Mouse (Mus musculus) testis, postnatal 14 days (tissue): ENCODE results near the gene Olfr465-ps1.

ENCODE experiments used
- DNase-seq: peaks from one replicate; pipeline ENCODE4 v3.0.0; 2021; ENCODE audit warnings: low spot score

The Olfr465-ps1 gene

GRCm38 (mm10) chr13:65137789-65138188 is at the start of gene Olfr465-ps1:
Gene Olfr465-ps1 (plus strand): TSS chr13:65138089.
- no peak for DNase-seq

DNA sequence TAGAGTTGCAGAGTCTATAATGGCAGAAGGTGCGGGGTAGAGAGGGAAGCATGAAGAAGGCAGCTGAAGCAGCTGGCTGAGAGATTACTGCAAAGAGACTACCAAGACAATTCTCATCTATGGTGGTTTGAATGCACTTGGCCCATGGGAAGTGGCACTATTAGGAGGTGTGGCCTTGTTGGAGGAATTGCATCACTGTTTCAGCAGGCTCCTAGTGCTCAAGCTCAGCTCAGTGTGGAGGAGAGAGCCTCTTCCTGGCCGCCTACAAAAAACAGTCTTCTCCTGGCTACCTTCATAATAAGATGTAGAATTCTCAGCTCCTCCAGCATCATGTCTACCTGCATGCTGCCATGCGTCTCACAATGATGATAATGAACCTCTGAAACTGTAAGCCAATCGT is 42.0 kb upstream of the Olfr465-ps1 start:
- DNase-seq: no peak

GRCm38 (mm10) chr13:65097018-65097417 is 40.9 kb upstream of the Olfr465-ps1 start:
- no peak for DNase-seq

- no peak for DNase-seq
These were observed 37.2 kb upstream of the Olfr465-ps1 start for GRCm38 (mm10) chr13:65100678-65101077.

DNA sequence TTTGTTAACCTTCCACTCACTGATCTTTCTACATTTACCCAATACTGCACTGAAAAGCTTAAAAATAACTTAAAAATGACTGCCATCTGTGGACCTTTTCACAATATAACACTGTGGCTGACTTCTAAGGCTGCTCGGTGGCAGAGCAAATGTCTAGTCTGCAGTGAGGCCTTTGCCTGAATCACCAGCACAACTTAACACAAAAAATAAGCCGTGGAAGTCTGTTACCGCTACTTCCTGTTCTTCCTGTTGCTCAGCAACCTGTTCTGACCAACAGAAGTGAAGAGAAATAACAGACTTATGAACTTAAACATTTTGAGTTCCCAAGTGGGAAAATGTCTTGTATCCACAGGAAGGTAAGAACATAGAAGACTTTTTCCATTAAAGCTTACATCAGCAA is 36.7 kb upstream of the Olfr465-ps1 start:
- DNase-seq: no peak

DNA sequence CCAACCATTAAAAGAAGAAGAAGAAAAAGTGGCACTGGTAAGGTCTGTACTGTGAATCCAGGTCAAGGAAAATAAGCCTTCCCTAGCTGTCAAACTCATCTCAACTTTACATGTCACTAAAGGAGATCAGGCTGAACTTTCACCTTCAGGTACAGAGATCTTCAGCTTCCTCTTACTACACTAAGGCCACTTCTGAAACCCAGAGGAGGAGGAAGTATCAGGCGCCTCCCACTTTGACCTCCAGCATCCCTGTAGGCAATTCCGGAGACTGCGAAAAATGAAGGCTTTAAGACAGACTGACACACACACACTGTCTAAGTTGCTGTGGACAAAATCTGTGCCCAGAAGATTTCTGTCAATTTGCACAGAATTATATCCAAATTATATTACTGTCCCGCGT is 25.9 kb upstream of the Olfr465-ps1 start:
- DNase-seq: no peak

GRCm38 (mm10) chr13:65112459-65113110 is 25.3 kb upstream of the Olfr465-ps1 start, which contains the start of gene Mfsd14b:
Gene Mfsd14b (minus strand): TSS chr13:65112975.
- peak; percentile 94 for DNase-seq

GRCm38 (mm10) chr13:65113239-65113638 is 24.6 kb upstream of the Olfr465-ps1 start:
- no peak for DNase-seq

DNA sequence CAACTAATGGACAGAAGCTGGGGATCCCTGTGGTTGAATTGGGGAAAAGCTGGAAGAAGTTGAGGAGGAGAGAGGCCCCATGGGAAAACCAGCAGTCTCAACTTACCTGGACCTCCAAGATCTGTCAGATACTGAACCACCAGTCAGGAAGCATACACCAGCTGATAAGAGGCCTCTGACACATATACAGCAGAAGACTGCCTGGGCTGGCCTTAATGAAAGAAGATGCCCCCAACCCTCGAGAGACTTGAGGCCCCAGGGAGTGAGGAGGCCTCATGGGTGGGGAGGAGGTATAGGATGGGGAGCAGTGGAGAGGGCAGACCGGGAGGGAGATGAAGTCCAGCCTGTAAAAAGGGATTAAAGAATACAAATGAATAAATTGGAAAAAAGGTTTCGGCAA is 16.9 kb upstream of the Olfr465-ps1 start:
- DNase-seq: no peak

DNA sequence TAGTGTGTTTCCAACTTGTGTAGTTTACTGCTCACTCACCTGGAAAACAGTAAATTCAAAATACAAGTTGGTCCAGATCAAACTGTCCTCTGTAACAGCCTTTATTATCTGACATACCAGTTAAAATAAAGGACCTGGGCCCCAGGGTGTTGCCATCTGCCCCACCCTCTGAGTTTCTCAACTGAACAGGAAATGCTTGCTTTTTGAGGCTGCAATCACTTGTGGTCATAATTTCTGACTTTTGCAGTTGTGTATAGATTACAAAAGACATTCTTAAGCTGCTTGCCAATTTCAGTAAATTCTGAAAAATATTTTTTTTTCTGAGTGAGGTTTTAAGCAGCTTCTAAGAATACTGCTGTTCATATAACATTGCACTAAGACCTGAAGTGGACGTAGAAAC is 15.8 kb upstream of the Olfr465-ps1 start:
- no peak for DNase-seq

DNA sequence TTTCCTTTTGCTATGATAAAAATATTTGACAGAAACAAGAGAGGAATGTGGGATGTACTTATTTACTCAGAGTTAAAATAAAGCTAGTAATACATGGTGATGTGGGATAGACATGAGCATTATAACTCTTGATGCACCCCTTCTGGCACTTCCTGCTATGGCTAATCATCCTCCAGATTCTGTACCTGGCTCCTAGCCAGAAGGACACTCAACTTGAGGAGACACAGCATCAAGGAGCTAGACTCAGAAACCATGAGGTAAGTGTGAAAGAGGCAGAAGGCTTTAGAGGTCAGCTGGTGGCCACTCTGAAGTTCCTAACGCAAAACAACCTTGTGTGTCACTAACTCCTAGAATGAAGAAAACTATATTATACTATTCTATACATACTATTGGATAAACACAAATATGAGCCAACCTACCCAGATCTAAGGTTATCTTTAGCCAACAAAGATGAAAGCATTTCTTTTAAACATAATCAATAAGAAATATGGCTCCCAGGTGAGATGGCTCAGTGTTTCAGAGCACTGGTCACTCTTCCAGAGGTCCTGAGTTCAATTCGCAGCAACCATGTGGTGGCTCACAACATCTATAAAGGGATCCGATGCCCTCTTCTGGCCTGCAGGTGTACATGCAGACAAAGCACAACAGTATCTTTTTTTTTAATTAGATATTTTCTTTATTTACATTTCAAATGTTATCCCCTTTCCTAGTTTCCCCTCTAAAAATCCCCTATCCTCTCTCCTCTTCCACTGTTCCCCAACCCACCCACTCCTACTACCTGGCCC is 10.6 kb upstream of the Olfr465-ps1 start:
- no peak for DNase-seq

DNA sequence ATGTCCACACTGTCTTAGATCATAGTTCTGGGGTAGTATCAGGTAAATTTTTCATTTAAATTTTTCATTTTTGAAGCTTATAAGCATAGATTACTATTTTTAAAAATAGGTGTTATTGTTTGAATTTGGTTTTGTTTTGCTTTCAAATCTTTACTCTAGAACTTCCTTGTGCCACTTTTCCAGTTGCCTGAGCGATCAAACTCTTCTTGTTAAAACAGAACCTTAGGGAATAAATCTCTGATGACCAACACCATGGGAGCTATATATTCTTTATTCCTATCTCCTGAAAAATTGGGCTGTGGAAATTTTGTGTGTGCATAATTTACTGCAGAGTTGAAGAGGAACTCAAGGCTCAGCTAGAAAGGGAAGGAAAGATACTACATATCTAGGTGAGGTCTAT is 12.1 kb downstream of the Olfr465-ps1 start, which contains the start of gene Olfr466:
Gene Olfr466, plus strand, starts transcription at position 301 of the 400 bp plus-strand sequence.
- no peak for DNase-seq

DNA sequence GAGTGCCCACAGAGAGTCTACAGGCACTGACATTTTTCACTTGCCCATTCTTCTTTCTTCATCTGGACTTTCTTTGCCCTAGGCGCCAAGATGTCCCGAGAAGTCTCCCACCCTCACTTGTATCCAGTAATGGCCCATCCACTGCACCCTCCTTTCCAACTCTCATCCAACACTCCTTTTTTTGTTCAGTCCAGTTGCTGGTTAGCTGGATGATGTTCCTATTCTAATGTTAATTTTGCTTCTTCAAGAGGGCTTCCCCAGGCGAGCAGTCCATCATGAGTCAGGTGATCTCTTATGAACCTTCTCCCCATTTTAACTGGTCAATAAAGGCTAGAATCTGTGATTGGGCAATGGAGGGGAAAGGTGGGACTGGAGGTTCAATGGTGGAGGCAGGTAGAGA is 36.2 kb downstream of the Olfr465-ps1 start:
- DNase-seq: no peak

DNA sequence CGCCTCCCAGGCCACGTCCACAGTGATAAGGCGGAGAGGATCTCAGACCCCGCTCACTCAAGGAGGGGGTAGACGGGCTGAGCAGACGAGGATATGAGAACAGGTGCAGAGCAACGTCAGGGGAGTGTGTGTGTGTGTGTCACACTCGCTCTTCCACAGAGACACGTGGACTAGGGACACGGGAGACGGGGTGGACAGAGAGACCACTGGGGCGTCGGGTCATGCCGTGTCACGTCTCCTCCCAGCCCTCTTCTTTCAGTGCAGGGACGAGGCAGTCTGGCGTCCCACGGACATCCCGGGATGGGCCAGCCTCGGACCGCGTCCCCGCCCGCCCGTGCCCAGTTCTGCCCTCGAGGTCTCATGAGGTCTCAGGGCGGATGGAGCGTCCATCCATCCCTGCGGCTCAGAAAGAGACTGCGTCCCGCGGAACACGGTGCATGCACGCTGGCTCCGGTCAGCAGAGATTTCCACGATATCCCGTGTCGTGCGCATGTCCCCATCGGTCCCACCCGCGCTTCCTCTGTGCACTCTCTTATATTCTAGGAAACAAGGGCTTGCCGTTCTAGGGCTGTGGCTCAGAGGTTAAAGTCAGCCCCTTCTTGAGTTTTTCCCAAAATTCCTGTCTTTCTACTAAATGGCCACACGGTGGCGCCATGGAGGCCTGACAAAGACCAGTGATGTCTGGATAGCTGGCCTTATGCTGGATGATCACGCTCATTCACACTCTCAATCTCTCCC is 38.0 kb downstream of the Olfr465-ps1 start:
- DNase-seq: peak; percentile 25

GRCm38 (mm10) chr13:65176472-65177091 is 38.7 kb downstream of the Olfr465-ps1 start:
- no peak for DNase-seq
